Mouse (Mus musculus): ENCODE data around the gene Cisd3. TPM values are rescaled to one million over a fixed set of nuclear protein-coding genes. Genes with fewer than 3 reads are reported as not detected.

The Cisd3 gene
- polyA plus RNA-seq, 1 experiment from 2014 or later = 53.1 TPM

DNA sequence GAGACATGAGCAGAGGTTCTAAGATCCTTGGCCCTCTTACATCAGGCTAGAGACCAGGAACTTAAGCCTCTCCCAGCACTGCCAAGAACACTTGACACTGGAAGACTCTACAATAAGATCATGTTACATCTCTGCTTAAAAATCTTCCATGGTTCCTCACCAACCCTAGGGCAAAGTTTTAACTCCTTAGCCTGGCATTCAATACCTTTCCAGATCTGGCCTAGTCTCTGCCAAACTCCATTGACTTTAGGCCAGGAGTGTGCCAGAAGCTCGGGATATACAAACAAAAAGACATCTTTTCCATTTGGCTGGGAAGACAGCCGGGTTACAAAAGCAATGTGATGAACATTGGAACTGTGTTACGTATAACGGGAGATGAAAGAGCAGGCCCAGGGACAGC is 52.0 kb downstream of the Cisd3 start:
- Histone ChIP-seq H3K4me3 (ENCODE audit: low read length) (no peak overlapping the region), H3K4me2 (replicated peaks; ENCODE audit: low read depth, low read length) (no peak overlapping the region), H3K9me3 (ENCODE audit: low read length) (no peaks in the 10 kb centered on the region), H3K27me3 (ENCODE audit: insufficient read depth, low read length) (no peaks in the 10 kb centered on the region), H3K4me1 (ENCODE audit: insufficient read depth, low read length) (peaks cover 24% of the 10 kb centered on the region), H3K9ac (replicated peaks; ENCODE audit: low read length) (no peak overlapping the region), H3K36me3 (ENCODE audit: insufficient read depth, low read length) (no peaks in the 10 kb centered on the region), H3K27ac (ENCODE audit: low read length) (no peak overlapping the region)
- ATAC-seq (ENCODE audit: low FRiP score, low TSS enrichment) = no peak
- 65% methylated on average over 4 of the region's 4 CpGs for WGBS

Small RNAs within 50 kb of the gene (microRNA-seq; reads per million reads assigned to microRNA genes)
- not detected for gene Gm24158
- not detected for gene Mir6927

Other genes starting within 250 kb of the Cisd3 start
- 0.75 and 1.3 TPM in 2 replicates for gene 4933428G20Rik, start 185.5 kb upstream of the Cisd3 start, polyA plus RNA-seq (2015; fragmentation: Nextera tagmentation; extraction: Ambion mirVana)
- 1.0 and 1.1 TPM in 2 replicates for gene Srcin1, start 109.6 kb upstream of the Cisd3 start, polyA plus RNA-seq (2015; fragmentation: Nextera tagmentation; extraction: Ambion mirVana)
- gene Epop, start 56.1 kb upstream of the Cisd3 start, polyA plus RNA-seq (2015; fragmentation: Nextera tagmentation; extraction: Ambion mirVana) = 2.3 and 2.5 TPM in 2 replicates
- 4.1 and 5.5 TPM in 2 replicates for gene Mllt6, start 22.4 kb upstream of the Cisd3 start, polyA plus RNA-seq (2015; fragmentation: Nextera tagmentation; extraction: Ambion mirVana)
- 12.3 and 16.3 TPM in 2 replicates for gene Pcgf2, start 14.7 kb downstream of the Cisd3 start, polyA plus RNA-seq (2015; fragmentation: Nextera tagmentation; extraction: Ambion mirVana)
- gene Psmb3, start 17.6 kb downstream of the Cisd3 start, polyA plus RNA-seq (2015; fragmentation: Nextera tagmentation; extraction: Ambion mirVana) = 478 and 503 TPM in 2 replicates
- gene Pip4k2b, start 58.9 kb downstream of the Cisd3 start, polyA plus RNA-seq (2015; fragmentation: Nextera tagmentation; extraction: Ambion mirVana) = 1.7 and 1.8 TPM in 2 replicates
- gene Cwc25, start 80.7 kb downstream of the Cisd3 start, polyA plus RNA-seq (2015; fragmentation: Nextera tagmentation; extraction: Ambion mirVana) = 15.1 and 18.4 TPM in 2 replicates
- gene 1700001P01Rik, start 90.1 kb downstream of the Cisd3 start, polyA plus RNA-seq (2015; fragmentation: Nextera tagmentation; extraction: Ambion mirVana) = 0.27 and 0.31 TPM in 2 replicates
- 428 and 460 TPM in 2 replicates for gene Rpl23, start 96.6 kb downstream of the Cisd3 start, polyA plus RNA-seq (2015; fragmentation: Nextera tagmentation; extraction: Ambion mirVana)
- 133 TPM in 2 replicates for gene Lasp1, start 113.2 kb downstream of the Cisd3 start, polyA plus RNA-seq (2015; fragmentation: Nextera tagmentation; extraction: Ambion mirVana)
- gene B230217C12Rik, start 155.0 kb downstream of the Cisd3 start, polyA plus RNA-seq (2015; fragmentation: Nextera tagmentation; extraction: Ambion mirVana) = 4.3 and 6.7 TPM in 2 replicates
- 0.45 and 0.46 TPM in 2 replicates for gene Fbxo47, start 198.3 kb downstream of the Cisd3 start, polyA plus RNA-seq (2015; fragmentation: Nextera tagmentation; extraction: Ambion mirVana)